Mouse (Mus musculus): ENCODE measurements around the gene Cmip. TPM values are rescaled to one million over a fixed set of nuclear protein-coding genes. Genes with fewer than 3 reads are reported as not detected.

Cmip gene
- polyA plus RNA-seq, 1 experiment: 92.3 TPM

DNA sequence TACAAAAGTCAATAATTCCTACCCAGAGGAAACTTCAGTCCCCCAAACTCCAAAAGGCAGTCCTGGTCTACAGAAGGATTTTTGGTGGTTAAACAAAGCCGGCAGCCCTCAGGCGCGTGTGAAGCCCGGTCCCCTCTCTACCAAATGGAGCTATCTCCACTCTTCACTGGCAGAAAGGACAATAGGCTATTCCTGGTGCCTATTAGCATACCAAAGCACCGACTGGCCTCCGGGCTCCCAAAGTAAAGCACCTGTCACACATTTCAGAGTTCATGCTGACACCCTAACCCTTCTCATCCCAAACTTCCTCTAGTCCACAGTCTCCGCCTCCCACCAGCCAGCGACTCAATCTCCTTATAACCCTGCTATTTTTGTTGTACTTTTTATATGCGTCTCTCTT, 236.7 kb downstream of the Cmip start:
- H3K27me3 ChIP-seq (replicated peaks): peaks cover 2% of the 10 kb centered on the region
- no peaks in the 10 kb centered on the region for H3K9me3 ChIP-seq
- H3K4me3 ChIP-seq (replicated peaks): no peak overlapping the region
- H3K36me3 ChIP-seq (replicated peaks; ENCODE audit: low read length): peaks cover 2% of the 10 kb centered on the region
- TF ChIP-seq GATA1 (IDR thresholded peaks at IDR 0.05; ENCODE audit: borderline replicate concordance, low read length) (no peak), FLI1 (IDR thresholded peaks at IDR 0.05; ENCODE audit: low read length) (no peak)
- H3K4me1 ChIP-seq: peaks cover 64% of the 10 kb centered on the region

DNA sequence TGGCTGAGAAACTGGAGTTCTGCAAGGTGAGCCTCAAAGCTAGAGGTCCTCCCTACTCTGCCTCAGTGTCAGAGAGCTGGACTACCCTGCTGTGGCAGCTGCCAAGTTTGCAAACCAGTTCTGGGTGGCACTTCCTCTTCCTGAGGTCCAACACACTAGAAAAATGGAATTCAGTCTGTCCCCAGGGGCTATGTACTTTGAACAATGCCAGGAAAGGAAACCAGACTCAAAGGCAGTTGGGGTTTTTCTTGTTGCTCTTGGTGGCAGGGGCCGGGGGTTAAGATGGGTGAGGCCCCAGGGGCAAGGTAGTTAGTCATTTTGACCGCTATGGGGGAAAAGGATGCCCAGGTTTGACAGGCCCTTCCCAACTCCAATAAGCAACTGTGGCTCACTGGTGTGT, 238.0 kb downstream of the Cmip start:
- H3K9me3 ChIP-seq: no peaks in the 10 kb centered on the region
- peaks cover 2% of the 10 kb centered on the region for H3K36me3 ChIP-seq (replicated peaks; ENCODE audit: low read length)
- no peak for TF ChIP-seq GATA1 (IDR thresholded peaks at IDR 0.05; ENCODE audit: borderline replicate concordance, low read length)
- no peak for TF ChIP-seq FLI1 (IDR thresholded peaks at IDR 0.05; ENCODE audit: low read length)
- peak overlapping the region; percentile 42 for H3K4me3 ChIP-seq (replicated peaks)
- peaks cover 61% of the 10 kb centered on the region for H3K4me1 ChIP-seq
- no peaks in the 10 kb centered on the region for H3K27me3 ChIP-seq (replicated peaks)

GRCm38 (mm10) chr8:117498179-117498914, 241.5 kb downstream of the Cmip start, which contains the start of gene Plcg2:
Gene Plcg2, plus strand, starts transcription at chr8:117498291.
- peaks cover 27% of the 10 kb centered on the region for H3K36me3 ChIP-seq (replicated peaks; ENCODE audit: low read length)
- peaks cover 70% of the 10 kb centered on the region for H3K4me1 ChIP-seq
- TF ChIP-seq GATA1 (IDR thresholded peaks at IDR 0.05; ENCODE audit: borderline replicate concordance, low read length): no peak
- H3K27me3 ChIP-seq (replicated peaks): no peaks in the 10 kb centered on the region
- no peaks in the 10 kb centered on the region for H3K9me3 ChIP-seq
- peak within 1 kb of the TSS; percentile 95 for H3K4me3 ChIP-seq (replicated peaks)

DNA sequence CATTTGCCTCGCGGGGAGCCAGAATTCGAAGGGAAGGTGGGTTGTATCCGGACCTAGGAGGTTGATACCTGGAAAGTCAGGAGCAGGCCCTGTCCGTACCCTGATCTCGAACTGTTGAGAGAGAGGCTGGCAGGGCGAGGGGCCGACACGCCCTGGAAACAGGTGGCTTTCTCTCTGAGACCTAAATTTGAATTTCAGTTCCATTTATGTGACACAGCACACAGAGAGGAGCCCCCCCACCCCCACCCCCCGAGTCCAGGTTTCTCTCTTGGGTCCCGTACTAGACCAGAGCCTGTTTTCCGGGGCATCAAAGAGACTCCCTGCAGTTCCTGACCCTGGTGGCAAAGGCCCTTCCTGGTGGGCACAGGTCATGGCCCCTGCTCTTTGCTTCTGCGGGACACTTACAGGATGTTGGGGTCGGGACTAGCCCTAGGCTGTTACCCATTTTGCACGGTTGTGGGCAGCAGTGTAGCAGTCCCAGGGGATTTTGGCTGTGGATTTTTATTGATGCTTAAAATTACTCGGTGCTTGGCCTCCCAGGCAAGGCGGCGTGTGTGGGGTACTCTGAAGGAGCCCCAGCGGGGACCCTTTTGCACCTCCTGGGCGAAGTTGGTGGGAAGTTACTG, 242.2 kb downstream of the Cmip start:
- H3K9me3 ChIP-seq: no peaks in the 10 kb centered on the region
- peaks cover 34% of the 10 kb centered on the region for H3K36me3 ChIP-seq (replicated peaks; ENCODE audit: low read length)
- TF ChIP-seq GATA1 (IDR thresholded peaks at IDR 0.05; ENCODE audit: borderline replicate concordance, low read length) (no peak), FLI1 (IDR thresholded peaks at IDR 0.05; ENCODE audit: low read length) (no peak)
- peak overlapping the region; percentile 95 for H3K4me3 ChIP-seq (replicated peaks)
- no peaks in the 10 kb centered on the region for H3K27me3 ChIP-seq (replicated peaks)
- H3K4me1 ChIP-seq: peaks cover 70% of the 10 kb centered on the region

- TF ChIP-seq GATA1 (IDR thresholded peaks at IDR 0.05; ENCODE audit: borderline replicate concordance, low read length): no peak
- TF ChIP-seq FLI1 (IDR thresholded peaks at IDR 0.05; ENCODE audit: low read length): no peak
- peaks cover 70% of the 10 kb centered on the region for H3K4me1 ChIP-seq
- peak overlapping the region; percentile 88 for H3K4me3 ChIP-seq (replicated peaks)
- H3K36me3 ChIP-seq (replicated peaks; ENCODE audit: low read length): peaks cover 47% of the 10 kb centered on the region
- no peaks in the 10 kb centered on the region for H3K27me3 ChIP-seq (replicated peaks)
- no peaks in the 10 kb centered on the region for H3K9me3 ChIP-seq
These were observed 243.5 kb downstream of the Cmip start for GRCm38 (mm10) chr8:117500232-117500823.

DNA sequence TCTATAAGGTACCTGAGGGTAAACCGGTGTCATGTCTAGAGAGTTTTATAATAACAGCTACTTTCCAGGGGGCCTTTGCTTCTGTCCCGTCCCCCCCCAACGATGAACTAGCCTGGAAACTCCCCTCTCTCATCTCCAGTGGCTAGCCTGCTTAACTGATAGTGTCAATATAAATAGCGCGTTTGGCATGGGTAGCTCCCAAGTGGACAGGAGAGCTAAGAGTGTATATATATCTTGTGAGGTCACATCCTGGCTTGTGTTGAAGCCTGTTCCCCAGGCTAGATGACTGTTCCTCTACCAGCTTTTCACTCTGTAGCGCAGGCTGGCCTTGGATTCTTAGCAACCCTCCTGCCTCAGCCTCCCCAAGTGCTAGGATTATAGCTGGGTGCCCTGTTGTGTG, 244.5 kb downstream of the Cmip start:
- H3K27me3 ChIP-seq (replicated peaks): no peaks in the 10 kb centered on the region
- peaks cover 74% of the 10 kb centered on the region for H3K4me1 ChIP-seq
- TF ChIP-seq GATA1 (IDR thresholded peaks at IDR 0.05; ENCODE audit: borderline replicate concordance, low read length) (no peak), FLI1 (IDR thresholded peaks at IDR 0.05; ENCODE audit: low read length) (no peak)
- peaks cover 55% of the 10 kb centered on the region for H3K36me3 ChIP-seq (replicated peaks; ENCODE audit: low read length)
- H3K9me3 ChIP-seq: no peaks in the 10 kb centered on the region
- peak overlapping the region; percentile 88 for H3K4me3 ChIP-seq (replicated peaks)

- TF ChIP-seq GATA1 (IDR thresholded peaks at IDR 0.05; ENCODE audit: borderline replicate concordance, low read length) (no peak), FLI1 (IDR thresholded peaks at IDR 0.05; ENCODE audit: low read length) (no peak)
- peaks cover 87% of the 10 kb centered on the region for H3K4me1 ChIP-seq
- H3K36me3 ChIP-seq (replicated peaks; ENCODE audit: low read length): peaks cover 76% of the 10 kb centered on the region
- H3K4me3 ChIP-seq (replicated peaks): peak overlapping the region; percentile 33
- H3K27me3 ChIP-seq (replicated peaks): no peaks in the 10 kb centered on the region
- no peaks in the 10 kb centered on the region for H3K9me3 ChIP-seq
These were observed 246.7 kb downstream of the Cmip start for GRCm38 (mm10) chr8:117503405-117504069.

- Histone ChIP-seq H3K4me1 (peaks cover 96% of the 10 kb centered on the region), H3K9me3 (no peaks in the 10 kb centered on the region), H3K4me3 (replicated peaks) (no peak overlapping the region), H3K36me3 (replicated peaks; ENCODE audit: low read length) (peaks cover 94% of the 10 kb centered on the region), H3K27me3 (replicated peaks) (no peaks in the 10 kb centered on the region)
- TF ChIP-seq GATA1 (IDR thresholded peaks at IDR 0.05; ENCODE audit: borderline replicate concordance, low read length) (no peak), FLI1 (IDR thresholded peaks at IDR 0.05; ENCODE audit: low read length) (no peak)
These were observed 250.8 kb downstream of the Cmip start for GRCm38 (mm10) chr8:117507703-117508102.

Other genes with a start within 250 kb of the Cmip start
- gene Pkd1l2, start 174.6 kb upstream of the Cmip start, polyA plus RNA-seq (2012; ENCODE audit: insufficient read depth, low replicate concordance): 0.63 TPM in 1 of 2 replicates, not detected in the other
- gene Bco1, start 161.2 kb upstream of the Cmip start, polyA plus RNA-seq (2012; ENCODE audit: insufficient read depth, low replicate concordance): 0.30 TPM in 1 of 2 replicates, not detected in the other
- gene Gan, start 98.9 kb upstream of the Cmip start, polyA plus RNA-seq (2012; ENCODE audit: insufficient read depth, low replicate concordance): 1.7 and 2.1 TPM in 2 replicates
- 36.0 and 76.6 TPM in 2 replicates for gene Plcg2, start 241.2 kb downstream of the Cmip start, polyA plus RNA-seq (2012; ENCODE audit: insufficient read depth, low replicate concordance)